ENCODE assay signal across 19 mouse cellular contexts in the genomic region with DNA sequence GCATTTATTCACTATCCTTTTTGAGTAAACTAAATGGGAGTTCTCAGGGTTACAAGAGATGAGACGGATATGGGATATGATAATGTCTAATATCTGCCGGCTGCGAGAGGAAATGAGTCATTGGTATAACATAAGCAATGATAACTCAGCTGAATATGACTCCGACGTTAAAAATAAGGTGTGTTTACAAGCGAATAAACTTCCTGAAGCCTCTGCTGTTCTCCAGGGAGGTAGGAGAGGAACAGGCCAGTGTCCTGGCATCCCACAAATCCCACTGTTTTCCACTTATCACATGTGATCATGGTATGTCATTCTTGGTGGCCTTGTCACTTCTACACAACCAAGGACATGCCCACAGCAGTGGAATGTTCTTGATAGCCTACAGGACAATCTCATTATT.
"Had no signal": no experiment of that assay in that cellular context is flagged by ENCODE, and none has a peak within 500 bp of the region (broad histone marks: within the 10 kb centered on the region; RNA-seq: fewer than 3 reads in every experiment).

No protein-coding gene starts in this region.

- H3K4me3 ChIP-seq: limb, embryonic 12.5 days; limb, embryonic 15.5 days; liver, embryonic 15.5 days; lung, embryonic 15.5 days; stomach, embryonic 15.5 days had no signal

- H3K27me3 ChIP-seq: limb, embryonic 12.5 days; limb, embryonic 15.5 days; liver, embryonic 15.5 days; lung, embryonic 15.5 days; stomach, embryonic 15.5 days had no signal

- H3K36me3 ChIP-seq: limb, embryonic 12.5 days; limb, embryonic 15.5 days; liver, embryonic 15.5 days; lung, embryonic 15.5 days; stomach, embryonic 15.5 days had no signal

- H3K9ac ChIP-seq: limb, embryonic 12.5 days; limb, embryonic 15.5 days; liver, embryonic 15.5 days; lung, embryonic 15.5 days; stomach, embryonic 15.5 days had no signal

- H3K27ac ChIP-seq: limb, embryonic 12.5 days; limb, embryonic 15.5 days; liver, embryonic 15.5 days; lung, embryonic 15.5 days; stomach, embryonic 15.5 days had no signal

- DNase-seq: kidney, adult 18-20 months; kidney, adult 9 months; kidney, postnatal 14 days; kidney, postnatal 4 days; left cerebral cortex, postnatal 4 days; midbrain, embryonic 14.5 days; right cerebral cortex, adult 18-20 months; right cerebral cortex, postnatal 14 days; right cerebral cortex, postnatal 4 days; thymus, adult 18-20 months; thymus, postnatal 36 days had no signal

- H3K9me3 ChIP-seq: limb, embryonic 12.5 days; limb, embryonic 15.5 days; liver, embryonic 15.5 days; lung, embryonic 15.5 days; stomach, embryonic 15.5 days had no signal

- ATAC-seq: inflammation-experienced regulatory T-cells, adult 6 months had no signal

- H3K4me1 ChIP-seq: limb, embryonic 15.5 days; liver, embryonic 15.5 days; lung, embryonic 15.5 days; stomach, embryonic 15.5 days had no signal

- H3K4me2 ChIP-seq: limb, embryonic 12.5 days; limb, embryonic 15.5 days; liver, embryonic 11.5 days; liver, embryonic 15.5 days; lung, embryonic 15.5 days; midbrain, embryonic 11.5 days; stomach, embryonic 15.5 days had no signal
